Mouse (Mus musculus) liver, embryonic 14.5 days (tissue): Measurements from ENCODE around the gene Masp2.

Experiments
- CTCF ChIP-seq: IDR thresholded peaks from 2 replicates; pipeline ENCODE4 v1.5.1; 2016; ENCODE audit warnings: antibody characterized with exemption, low read depth, control low read depth
- EP300 ChIP-seq: IDR thresholded peaks from 2 replicates; pipeline ENCODE4 v1.6.1; 2016; ENCODE audit warnings: antibody characterized with exemption, low read depth

- no peak for TF ChIP-seq CTCF
- no peak for TF ChIP-seq EP300
Measured at GRCm38 (mm10) chr4:148660174-148660573, 57.8 kb downstream of the Masp2 start.
